ENCODE assay signal across 17 mouse cellular contexts in genomic region chr3:130006141-130006540, GRCm38 (mm10).
"Had no signal": no experiment of that assay in that cellular context is flagged by ENCODE, and none has a peak within 500 bp of the region (broad histone marks: within the 10 kb centered on the region; RNA-seq: fewer than 3 reads in every experiment).

No protein-coding gene starts in this region.

- H3K27me3 ChIP-seq: lung, embryonic 15.5 days; megakaryocyte, embryonic 14.5 days; midbrain, embryonic 13.5 days; midbrain, embryonic 15.5 days; neural tube, embryonic 12.5 days; stomach, embryonic 15.5 days had no signal

- H3K9me3 ChIP-seq: lung, embryonic 15.5 days; megakaryocyte, embryonic 14.5 days; midbrain, embryonic 13.5 days; midbrain, embryonic 15.5 days; neural tube, embryonic 12.5 days; stomach, embryonic 15.5 days had no signal

- H3K27ac ChIP-seq: lung, embryonic 15.5 days; macrophage; midbrain, embryonic 13.5 days; midbrain, embryonic 15.5 days; neural tube, embryonic 12.5 days; stomach, embryonic 15.5 days; stomach, postnatal 0 days had no signal

- H3K9ac ChIP-seq: lung, embryonic 15.5 days; midbrain, embryonic 13.5 days; midbrain, embryonic 15.5 days; neural tube, embryonic 12.5 days; stomach, embryonic 15.5 days had no signal

- H3K4me1 ChIP-seq: lung, embryonic 15.5 days; midbrain, embryonic 13.5 days; midbrain, embryonic 15.5 days; neural tube, embryonic 12.5 days; stomach, embryonic 15.5 days had no signal

- ATAC-seq: lung, postnatal 0 days; midbrain, embryonic 13.5 days; midbrain, embryonic 15.5 days had no signal

- H3K4me3 ChIP-seq: lung, embryonic 15.5 days; midbrain, embryonic 13.5 days; midbrain, embryonic 15.5 days; neural tube, embryonic 12.5 days; stomach, embryonic 15.5 days had no signal

- DNase-seq: lung, adult 2 months; lung, postnatal 14 days; lung, postnatal 36 days; right cerebral cortex, postnatal 14 days; thymus, adult 2 months; thymus, postnatal 25 days; thymus, postnatal 4 days had no signal

- H3K4me2 ChIP-seq: lung, embryonic 15.5 days; midbrain, embryonic 11.5 days; midbrain, embryonic 13.5 days; midbrain, embryonic 15.5 days; neural tube, embryonic 12.5 days; stomach, embryonic 15.5 days had no signal
